Mouse (Mus musculus): ENCODE measurements at regions not wholly inside any gene's neighbourhood (a gene's known extent, or its start where the extent isn't known, plus 50 kb on each side); places are given as distances from the start of the nearest gene placed in this dataset.

DNA sequence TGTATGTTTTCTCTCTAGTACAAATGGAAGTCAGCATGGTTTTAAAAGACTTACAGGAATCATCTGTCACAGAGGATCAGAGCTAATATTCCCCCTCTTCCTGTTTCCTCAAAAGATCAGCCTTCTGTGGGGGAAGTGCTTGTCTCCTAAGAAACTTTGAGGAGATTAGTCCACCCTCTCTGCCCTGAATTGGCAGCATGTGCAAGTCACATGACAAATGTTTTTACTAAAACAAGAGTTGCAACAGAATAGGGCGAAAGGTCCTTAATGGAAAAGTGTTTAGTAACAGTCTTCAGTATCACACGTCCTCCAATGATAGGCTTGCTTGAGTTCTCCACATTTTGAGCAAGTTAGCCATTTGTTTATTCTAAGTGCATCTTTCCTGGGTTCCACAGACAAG is 162.8 kb downstream of the Fzd1 start:
- no peak for DNase-seq

DNA sequence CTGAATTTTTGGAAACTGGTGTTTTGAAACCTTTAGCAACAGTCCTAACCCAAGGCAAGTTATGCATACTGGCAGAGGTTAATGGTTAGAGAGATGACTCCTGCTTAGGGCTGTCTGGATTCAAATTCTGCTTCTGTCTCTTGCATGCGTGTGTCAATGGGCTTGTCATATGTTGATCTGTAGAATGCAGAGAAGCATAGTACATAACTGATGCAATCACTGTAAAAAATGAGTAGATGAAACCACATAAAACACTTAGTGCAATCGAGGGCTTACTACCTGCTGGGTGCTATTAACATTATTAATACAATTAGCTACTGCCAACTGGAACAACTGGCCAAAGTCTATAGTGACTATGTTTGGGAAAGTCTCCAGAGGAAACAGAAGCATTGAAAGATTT is 163.3 kb downstream of the Fzd1 start:
- DNase-seq: no peak

DNA sequence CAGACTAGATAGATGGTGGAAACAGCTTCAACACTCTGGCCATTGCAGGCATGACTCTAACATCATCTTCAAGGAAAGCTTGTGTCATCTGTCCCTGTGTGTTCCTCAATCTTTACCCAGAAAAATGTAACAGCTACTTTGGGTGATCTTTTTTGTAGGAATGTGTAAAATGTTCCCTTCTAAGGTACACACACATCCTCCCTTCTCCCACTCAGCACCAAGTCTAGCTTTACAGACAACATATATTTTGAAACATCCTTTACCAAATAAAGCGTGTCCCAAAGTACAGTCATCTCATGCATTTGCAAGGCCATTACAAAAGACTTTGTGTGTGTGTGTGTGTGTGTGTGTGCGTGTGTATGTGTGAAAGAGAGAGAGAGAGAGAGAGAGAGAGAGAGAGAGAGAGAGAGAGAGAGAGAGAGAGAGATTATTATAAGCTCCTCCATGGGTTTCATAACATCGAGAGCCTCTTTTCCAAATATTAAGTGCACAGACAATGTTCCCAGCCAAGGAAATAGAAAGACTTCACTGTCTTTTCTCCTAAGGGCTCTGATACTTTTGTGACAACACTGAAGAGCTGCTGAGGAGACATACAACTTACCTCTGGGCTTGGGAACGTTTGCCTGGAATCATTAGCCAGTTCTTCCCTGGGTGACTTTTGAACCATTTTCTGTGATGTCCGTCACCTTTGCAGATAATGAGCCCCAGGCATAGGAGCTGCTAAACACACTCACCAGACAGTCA is 164.0 kb downstream of the Fzd1 start:
- DNase-seq: no peak

DNA sequence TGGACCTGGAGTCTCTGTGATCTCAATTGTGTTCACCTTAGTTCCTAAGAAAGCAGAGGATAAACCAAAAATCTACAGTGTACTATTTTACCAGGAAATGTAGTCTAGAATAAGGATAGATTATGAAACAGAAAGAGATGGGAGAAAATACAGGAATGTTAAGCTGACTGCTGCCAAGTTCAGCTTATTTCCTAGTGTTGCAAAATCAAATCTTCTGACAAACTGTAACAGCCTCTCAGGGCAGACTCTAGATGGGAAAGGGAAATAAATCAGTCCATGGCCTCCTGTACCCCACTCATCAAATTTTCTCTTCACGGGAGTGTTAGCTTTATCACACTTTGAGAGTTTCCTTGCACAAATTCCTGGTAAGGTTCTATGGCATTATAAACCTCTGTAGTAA is 166.1 kb downstream of the Fzd1 start:
- DNase-seq: no peak

DNA sequence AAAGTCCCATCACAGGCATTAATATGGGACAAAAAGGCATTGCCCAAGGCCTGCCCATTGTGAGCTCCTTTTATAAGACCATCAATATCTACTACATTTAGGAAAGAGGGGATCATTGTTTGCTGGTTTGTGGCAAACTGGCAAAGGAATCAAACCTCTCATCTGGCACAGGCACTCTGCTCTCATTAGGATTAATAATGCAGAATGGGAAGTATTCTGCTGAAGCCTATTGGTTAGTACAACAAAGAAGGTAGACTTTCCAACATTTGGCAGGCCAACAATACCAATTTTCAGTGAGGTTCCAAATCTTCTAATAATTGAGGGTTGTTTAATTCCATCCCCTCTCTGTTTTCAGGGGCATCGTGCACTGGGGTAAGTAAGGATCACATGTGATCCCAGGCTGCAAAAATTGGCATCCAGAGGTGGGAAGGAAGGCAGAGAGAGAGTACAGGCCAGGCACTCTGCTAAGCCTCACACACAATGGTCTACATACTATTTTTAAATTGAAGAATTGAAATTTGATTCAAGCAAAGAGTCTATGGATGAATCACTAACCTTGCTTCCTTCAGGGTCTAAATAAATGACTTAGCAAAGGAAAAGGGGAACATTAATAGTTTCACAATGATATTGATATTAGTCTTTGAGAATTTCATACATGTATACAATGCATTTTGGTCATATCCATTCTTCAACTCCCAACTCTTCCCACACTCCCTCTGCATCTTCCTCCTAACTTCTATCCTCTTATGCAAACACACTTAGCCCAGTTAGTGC is 174.9 kb downstream of the Fzd1 start:
- DNase-seq: no peak

DNA sequence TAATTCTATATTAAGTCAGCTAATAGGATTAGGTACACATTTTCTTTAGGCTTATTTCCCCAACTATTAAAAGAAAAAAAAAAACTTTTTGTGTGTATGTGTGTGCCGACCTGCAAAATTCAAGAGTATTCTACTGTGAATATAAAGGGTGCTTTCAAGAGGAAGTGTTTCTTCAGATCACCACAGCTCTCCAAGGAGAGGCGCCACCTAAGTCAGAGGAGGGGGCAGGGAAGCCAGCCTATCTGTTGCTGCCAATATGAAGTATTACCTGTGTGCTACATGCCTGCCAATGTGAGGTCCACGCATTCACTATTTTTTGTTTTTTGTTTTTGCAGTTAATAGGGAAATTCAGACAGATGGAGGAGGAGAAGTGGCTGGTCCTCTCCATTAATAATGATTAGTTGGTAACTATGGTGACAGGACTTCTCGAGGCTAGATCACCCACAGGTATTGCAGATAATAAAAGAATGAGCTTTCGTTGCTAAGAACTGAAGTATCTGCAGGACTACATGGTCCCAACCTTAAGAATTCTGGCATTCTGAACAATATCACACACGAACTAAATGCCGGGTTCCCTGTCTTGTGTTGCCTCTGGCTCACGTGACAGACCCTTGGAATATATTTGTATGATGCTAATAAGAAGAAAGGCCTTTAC is 177.5 kb downstream of the Fzd1 start:
- no peak for DNase-seq

DNA sequence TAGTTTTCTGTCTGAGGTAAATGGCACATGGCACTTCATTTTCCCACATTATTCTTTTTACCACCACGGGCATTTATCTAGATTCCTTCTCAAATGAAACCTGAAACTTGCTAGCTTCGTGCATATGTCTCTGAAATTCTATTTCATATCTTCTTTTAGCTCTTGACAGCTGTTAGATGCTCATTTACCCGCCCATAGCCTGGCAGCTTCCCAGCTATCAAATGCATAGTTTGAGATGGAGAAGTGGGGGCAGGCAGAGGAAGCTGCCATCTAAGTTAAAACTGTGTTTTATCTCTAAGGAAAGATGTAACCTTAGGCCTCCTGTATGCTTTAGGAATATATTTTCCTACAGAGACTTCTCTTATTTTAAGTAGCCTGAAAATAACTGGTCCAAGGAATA is 179.0 kb downstream of the Fzd1 start:
- no peak for DNase-seq

DNA sequence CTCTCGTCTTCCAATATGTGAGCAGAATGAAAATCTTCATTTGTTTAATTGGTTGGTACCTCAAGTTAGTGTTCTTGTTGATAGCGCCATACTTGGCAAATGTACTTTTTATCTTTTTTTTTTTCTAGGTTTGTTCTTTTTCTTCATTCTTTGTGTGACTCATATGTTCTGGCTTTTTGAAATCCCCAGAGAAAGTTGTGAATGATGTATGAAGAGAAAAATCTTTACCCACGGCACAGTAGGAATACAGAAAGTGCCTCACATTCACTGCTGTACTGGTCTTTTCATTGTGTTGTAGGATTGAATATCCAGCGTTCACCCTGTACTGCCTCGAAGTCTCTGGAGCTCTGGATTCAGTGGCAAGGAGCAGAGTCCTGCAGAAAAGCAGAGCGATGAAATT is 180.7 kb downstream of the Fzd1 start:
- no peak for DNase-seq

DNA sequence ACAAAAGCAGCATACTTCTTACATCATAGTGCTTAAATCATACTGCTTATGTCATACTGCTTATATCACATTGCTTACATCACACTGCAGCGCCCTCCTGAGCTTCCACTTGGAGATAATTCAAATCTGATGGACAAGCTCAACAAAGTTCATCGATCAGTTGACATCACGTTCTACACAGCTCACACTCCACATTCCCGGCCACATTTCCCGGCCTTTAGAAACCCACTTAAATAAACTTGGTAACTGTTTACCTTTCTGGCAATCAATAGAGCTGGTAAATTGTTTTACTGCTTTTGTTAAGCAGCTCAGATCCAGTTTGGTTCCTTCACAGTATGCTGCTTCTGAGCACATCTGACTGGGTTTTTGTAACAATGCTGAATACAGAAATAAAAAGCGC is 194.0 kb downstream of the Fzd1 start:
- no peak for DNase-seq

DNA sequence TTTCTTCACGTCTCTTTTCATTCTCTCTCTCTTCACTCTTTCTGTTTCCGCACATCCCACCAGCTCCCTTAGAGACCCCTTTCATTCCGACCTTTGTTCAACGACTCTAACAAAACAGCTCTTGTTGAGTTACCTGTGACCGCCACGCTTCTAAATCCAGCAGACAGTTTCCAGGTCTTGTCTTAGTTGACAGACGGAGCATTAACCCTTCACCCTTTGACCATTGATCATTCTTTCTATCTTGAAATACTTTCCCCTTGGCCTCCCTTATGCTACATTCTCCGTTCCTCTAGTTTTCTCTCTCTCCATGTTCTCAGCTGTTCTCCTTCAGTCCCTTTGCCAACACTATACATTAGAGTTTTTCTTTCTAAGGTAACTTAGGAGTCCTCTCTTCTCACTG is 196.2 kb downstream of the Fzd1 start:
- no peak for DNase-seq

DNA sequence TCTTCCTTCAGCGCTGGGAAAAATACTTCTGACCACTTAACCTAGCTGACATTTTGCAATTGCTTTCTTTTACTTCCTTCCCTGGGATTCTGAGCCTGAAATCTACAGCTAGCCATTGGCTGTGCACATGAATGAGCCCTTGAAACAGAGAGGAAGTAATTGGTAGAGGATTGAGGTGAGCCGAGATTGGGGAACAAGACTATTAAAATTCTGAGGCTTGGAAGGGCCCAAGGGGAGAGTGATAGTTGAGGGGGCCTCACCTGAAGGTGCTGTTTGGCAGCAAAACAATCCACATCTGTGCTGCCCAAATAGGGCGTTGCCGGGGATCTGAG is 196.7 kb downstream of the Fzd1 start:
- DNase-seq: no peak

DNA sequence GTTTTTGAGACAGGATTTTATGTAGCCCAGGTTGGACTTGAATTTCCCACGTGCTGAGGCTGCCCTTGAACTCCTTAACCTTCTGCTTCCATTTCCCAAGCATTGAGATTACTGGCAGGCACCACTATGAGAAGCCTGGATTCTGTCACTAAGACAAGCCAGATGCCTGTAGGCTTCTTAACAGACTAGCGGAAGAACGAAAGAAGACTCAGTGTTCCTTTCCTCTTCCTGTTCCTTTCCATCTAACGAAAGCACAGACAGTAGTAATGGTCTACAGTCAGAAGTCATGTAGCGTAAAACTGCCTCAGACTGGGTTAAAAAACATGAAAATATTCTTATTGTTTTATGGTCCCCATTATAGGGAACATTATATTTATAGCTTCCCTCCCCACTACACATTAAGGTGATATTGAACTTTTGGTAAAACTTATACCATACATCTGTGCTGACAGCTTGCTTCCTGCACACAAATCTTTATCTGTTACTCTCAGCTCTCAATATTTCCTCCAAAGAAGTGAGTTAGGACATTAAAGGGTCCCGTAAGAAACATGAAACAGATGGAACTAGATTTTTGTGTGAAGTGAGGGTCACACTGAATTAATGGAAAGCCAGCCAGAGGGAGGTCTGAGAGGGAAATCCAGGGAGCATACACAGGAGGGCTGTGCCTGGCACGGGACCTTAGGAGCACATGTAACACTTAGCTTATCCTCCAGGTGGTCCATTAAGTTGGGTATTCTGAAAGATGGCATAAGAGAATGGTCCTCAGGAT is 197.3 kb downstream of the Fzd1 start:
- no peak for DNase-seq

DNA sequence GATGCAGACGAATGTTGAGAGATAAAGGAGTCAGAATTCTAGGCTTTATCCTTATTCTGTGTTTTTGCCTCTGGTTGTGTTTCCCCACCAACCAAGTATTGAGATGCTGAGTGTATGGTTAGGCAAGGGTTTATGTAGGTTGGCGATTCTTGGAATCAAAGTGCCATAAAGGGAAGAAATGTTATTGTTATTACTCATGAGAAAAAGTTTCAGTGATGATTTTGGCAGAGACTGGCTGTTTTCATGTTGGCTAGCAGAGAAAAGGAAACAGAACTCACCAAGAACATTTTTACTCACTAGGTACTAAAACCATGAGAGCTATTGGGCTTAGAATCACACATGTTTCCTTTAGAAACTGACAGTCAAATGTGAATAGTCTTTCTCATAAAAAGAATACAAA is 202.9 kb downstream of the Fzd1 start:
- DNase-seq: no peak

DNA sequence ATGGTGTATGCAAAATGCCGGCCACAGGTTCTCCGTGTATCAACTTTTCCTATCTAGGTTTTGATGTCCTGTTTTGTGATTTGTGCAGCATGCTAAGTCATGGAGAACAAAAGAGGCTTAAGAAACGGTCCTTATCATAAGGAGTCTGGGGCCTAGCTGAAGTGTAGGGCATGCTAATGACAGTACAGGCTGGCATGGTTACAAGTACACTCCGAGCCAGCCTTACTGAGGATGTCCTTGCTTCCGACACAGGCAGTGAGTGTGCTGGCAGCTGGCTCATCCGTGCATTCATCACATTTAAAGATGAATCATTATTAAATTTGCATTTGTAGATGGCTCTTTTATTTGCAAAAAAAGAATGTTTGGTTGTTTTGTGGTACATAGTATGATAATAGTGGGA is 219.3 kb downstream of the Fzd1 start:
- no peak for DNase-seq

DNA sequence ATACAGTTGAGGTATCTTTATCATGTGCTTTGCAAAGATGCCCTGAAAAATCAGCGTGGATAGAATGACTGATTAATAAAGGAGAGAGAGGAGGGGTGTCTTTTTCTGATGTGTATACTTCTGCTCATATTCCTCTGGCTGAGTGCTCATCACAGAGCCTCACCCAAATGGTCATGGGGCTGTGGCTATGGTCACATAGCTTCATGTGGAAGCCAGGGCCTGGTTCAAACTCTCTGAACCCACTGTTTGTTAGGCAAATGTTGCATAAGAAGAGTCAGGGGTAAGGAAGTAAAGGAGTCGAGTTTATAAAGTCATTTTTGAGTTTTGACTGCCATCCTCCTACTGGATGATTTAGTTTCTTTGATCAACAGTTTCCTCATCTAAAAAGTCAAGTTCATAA is 221.0 kb downstream of the Fzd1 start:
- DNase-seq: no peak

DNA sequence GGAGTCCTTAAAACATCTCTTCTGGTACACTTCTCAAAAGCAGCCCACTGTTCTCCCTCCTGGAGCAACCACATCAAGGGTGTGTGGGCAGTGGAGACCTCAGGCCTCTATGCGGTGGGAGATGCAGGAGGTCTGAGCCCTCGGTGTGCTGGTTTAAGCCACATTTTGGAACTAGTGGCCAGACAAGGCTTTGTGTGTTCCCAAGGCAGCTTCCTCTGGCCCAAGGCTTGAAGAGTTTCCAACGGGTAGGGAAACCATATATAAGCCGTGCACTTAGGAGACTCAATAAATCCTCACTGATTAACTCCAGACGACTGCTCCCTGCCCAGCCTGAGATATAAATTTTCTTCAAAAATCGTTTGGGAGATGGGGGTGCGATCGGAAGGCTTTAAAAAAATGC is 221.9 kb downstream of the Fzd1 start:
- DNase-seq: no peak

DNA sequence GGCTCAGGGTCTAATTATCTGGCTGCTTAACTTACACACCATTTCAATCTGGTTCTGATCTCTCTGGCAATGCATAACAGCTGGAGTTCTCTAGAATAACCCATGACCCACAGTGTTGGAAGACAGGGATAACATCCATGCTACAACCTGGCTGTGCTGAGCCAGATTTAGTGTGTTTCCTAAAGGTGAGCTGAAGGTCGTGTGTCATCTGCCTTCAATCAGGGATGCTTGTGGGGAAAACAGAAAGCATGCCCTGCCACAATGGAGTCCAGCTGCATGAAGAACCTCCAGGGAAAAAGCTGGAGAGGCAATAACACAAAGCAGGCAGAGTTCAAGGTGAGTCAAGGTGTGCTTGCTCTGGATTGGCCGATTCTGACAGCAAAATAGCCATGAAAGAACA is 223.3 kb downstream of the Fzd1 start:
- DNase-seq: no peak

DNA sequence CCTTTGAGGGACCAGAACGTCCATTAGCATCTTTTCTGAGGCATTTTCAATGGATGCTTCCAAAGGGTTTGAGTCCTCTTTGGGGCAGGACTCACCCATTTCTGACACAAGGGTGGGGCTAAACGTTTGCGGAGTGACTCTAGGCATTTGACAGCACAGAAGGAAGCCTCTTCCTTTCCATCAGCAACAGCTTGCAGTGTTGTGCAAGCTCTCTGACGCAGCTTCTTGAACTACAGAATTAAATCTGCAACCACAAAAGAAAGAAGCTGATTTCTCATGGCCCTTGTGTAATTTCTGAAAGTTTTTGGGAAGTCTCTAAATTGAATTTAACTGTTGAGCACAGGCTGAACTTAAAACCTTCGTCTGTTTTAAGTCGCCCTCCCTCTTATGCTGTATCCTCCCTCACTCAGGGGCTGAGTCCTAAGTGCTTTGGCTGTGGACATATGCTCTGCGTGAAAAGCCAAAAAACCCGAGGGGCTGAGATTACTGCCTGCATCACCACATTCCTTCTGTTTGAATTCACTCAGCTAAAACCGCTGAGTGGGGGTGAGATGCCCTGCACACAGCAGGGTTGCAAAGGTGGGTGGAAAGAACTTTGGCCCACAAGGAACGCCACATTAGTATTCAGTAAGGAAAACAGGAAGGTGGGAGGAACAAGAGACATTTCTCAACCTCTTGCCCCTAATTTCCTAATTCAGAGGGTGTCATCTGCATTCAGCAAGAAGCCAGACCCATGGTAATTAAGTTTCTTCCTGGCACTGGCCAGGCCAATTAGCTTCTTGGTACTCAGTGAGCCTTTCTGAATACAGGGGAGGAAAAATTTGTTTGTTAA is 227.4 kb downstream of the Fzd1 start:
- no peak for DNase-seq

DNA sequence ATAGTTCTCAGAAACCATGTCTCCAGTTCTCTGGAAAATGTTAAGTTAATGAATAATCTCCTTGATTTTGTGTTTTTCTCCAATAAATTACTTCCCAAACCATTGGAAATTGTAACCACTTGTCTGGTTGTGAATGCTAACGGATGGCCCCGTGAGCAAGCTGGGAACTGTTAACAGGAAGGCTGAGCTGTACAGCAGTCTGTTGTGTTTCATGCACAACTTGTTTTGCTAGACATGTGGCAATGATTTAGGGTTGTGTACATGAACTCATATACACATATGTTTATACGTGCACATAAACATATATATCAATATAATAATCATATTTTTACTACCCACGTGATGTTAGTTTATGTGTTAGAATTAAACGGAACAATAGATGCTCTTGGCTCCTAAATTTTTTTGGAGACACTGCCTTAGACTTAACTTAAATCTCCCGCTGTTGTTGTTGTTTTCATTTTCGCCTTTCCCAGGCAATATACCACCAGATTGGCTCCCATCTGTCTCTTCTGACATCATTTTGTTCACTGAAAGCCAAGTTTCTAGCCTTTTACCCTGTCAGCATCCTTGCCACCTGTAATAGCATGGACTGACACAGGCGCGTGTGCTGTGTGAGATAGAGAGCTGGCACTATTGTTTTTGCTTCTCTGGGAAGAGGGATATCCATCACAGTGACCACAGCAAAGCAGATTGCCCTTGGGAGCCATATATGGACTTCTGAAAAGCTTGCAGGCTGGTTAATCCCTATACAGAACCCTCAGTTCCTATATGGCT is 231.6 kb downstream of the Fzd1 start:
- DNase-seq: no peak

DNA sequence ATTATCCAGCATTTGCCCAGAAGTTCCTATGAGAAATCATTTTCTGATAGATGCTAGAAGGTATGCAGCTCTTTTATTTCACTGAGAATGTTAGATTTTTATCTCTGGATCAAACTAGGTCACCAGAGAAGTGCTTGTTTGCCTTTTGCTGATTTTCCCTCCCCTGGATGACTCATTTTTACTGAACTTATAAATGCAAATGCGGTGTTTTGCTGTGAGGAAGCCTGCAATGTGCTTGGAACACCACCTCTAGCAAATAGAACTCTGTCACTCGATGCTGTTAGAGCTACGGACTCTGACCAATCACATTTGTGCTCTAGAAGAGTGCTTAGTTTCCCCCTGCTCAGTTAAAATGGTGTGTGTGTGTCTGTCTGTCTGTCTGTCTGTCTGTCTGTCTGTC is 257.2 kb downstream of the Fzd1 start:
- DNase-seq: no peak

DNA sequence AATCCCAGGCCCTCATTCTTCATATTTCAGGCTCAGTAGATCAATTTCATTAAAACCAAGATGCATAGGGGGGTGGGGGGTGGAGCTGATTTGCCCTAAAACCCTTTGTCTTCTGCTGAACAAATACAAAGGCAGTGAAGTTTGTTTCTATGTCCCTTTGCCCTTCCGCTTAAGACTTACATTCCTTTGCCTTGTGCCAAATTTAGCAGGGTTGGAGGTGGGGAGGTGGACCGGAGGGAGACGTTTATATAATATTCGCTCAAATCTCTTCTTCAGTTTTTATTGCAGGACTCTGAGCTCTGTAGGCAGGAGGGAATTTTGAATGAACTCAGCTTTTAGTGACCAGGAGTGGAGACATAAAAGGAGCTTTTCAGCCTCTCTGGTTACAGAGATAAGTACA is 258.8 kb downstream of the Fzd1 start:
- DNase-seq: no peak

Measured in gastrocnemius, postnatal 25 days (tissue).